Mouse (Mus musculus) cerebellum, adult 2 months (tissue): ENCODE data around the gene Galnt15.

Experiments
- CTCF ChIP-seq: fragments of 200-500 bp; IDR thresholded peaks from 2 replicates; pipeline ENCODE4 v1.5.1; 2011; ENCODE audit warnings: low read depth, mild to moderate bottlenecking, control low read depth, low read length, moderate library complexity, borderline replicate concordance; ENCODE audit not compliant: insufficient read depth
- POLR2A ChIP-seq: fragments of 200-500 bp; IDR thresholded peaks from 2 replicates; pipeline ENCODE4 v1.6.1; 2011; ENCODE audit warnings: low read length, control low read depth, borderline replicate concordance; ENCODE audit not compliant: insufficient read depth

GRCm38 (mm10) chr14:32003904-32004596, 24.7 kb upstream of the Galnt15 start:
- TF ChIP-seq CTCF (no peak), POLR2A (no peak)
